Mouse (Mus musculus): ENCODE results near the gene Pcdh18. TPM values are rescaled to one million over a fixed set of nuclear protein-coding genes. Genes with fewer than 3 reads are reported as not detected.

Pcdh18 gene
- polyA plus RNA-seq, 1 experiment from 2014 or later = 26.5 TPM

- H3K4me1 ChIP-seq (replicated peaks) = peaks cover 48% of the 10 kb centered on the region
- 59% methylated on average over 8 of the region's 8 CpGs for WGBS
- H3K27ac ChIP-seq (replicated peaks) = no peak overlapping the region
- H3K9ac ChIP-seq = no peak overlapping the region
- H3K36me3 ChIP-seq = peaks cover 15% of the 10 kb centered on the region
- no peak overlapping the region for H3K4me2 ChIP-seq
- H3K27me3 ChIP-seq = no peaks in the 10 kb centered on the region
- H3K4me3 ChIP-seq = no peak overlapping the region
- H3K9me3 ChIP-seq = no peaks in the 10 kb centered on the region
- ATAC-seq (ENCODE audit: low FRiP score, low read depth) = no peak
Measured at GRCm38 (mm10) chr3:49749491-49750284, 7.4 kb downstream of the Pcdh18 start.

GRCm38 (mm10) chr3:49748054-49748453 lies 9.1 kb downstream of the Pcdh18 start:
- H3K36me3 ChIP-seq = peaks cover 19% of the 10 kb centered on the region
- ATAC-seq (ENCODE audit: low FRiP score, low read depth) = no peak
- WGBS = 96% methylated on average over 1 of the region's 1 CpGs
- H3K4me2 ChIP-seq = no peak overlapping the region
- peaks cover 35% of the 10 kb centered on the region for H3K4me1 ChIP-seq (replicated peaks)
- H3K4me3 ChIP-seq = no peak overlapping the region
- no peak overlapping the region for H3K9ac ChIP-seq
- no peaks in the 10 kb centered on the region for H3K27me3 ChIP-seq
- H3K27ac ChIP-seq (replicated peaks) = no peak overlapping the region
- H3K9me3 ChIP-seq = no peaks in the 10 kb centered on the region

- 82% methylated on average over 2 of the region's 2 CpGs for WGBS
- Histone ChIP-seq H3K9me3 (no peaks in the 10 kb centered on the region), H3K4me1 (replicated peaks) (no peaks in the 10 kb centered on the region), H3K36me3 (no peaks in the 10 kb centered on the region), H3K27me3 (no peaks in the 10 kb centered on the region), H3K27ac (replicated peaks) (no peak overlapping the region), H3K4me3 (no peak overlapping the region), H3K9ac (no peak overlapping the region), H3K4me2 (no peak overlapping the region)
- ATAC-seq (ENCODE audit: low FRiP score, low read depth) = no peak
Measured at GRCm38 (mm10) chr3:49739061-49739460, 18.1 kb downstream of the Pcdh18 start.

- no peaks in the 10 kb centered on the region for H3K36me3 ChIP-seq
- H3K27ac ChIP-seq (replicated peaks) = no peak overlapping the region
- no peak overlapping the region for H3K4me3 ChIP-seq
- ATAC-seq (ENCODE audit: low FRiP score, low read depth) = no peak
- no peaks in the 10 kb centered on the region for H3K9me3 ChIP-seq
- H3K4me1 ChIP-seq (replicated peaks) = no peaks in the 10 kb centered on the region
- no peak overlapping the region for H3K4me2 ChIP-seq
- no peak overlapping the region for H3K9ac ChIP-seq
- H3K27me3 ChIP-seq = no peaks in the 10 kb centered on the region
Measured at GRCm38 (mm10) chr3:49738531-49738930, 18.6 kb downstream of the Pcdh18 start.

- H3K4me2 ChIP-seq = no peak overlapping the region
- ATAC-seq (ENCODE audit: low FRiP score, low read depth) = no peak
- no peaks in the 10 kb centered on the region for H3K27me3 ChIP-seq
- H3K27ac ChIP-seq (replicated peaks) = no peak overlapping the region
- H3K9ac ChIP-seq = no peak overlapping the region
- H3K4me3 ChIP-seq = no peak overlapping the region
- WGBS = 26% methylated on average over 2 of the region's 2 CpGs
- no peaks in the 10 kb centered on the region for H3K9me3 ChIP-seq
- H3K36me3 ChIP-seq = no peaks in the 10 kb centered on the region
- no peaks in the 10 kb centered on the region for H3K4me1 ChIP-seq (replicated peaks)
Measured at GRCm38 (mm10) chr3:49706503-49706902, 50.6 kb downstream of the Pcdh18 start.

- H3K4me1 ChIP-seq (replicated peaks) = no peaks in the 10 kb centered on the region
- no peaks in the 10 kb centered on the region for H3K9me3 ChIP-seq
- no peaks in the 10 kb centered on the region for H3K36me3 ChIP-seq
- ATAC-seq (ENCODE audit: low FRiP score, low read depth) = no peak
- H3K4me2 ChIP-seq = no peak overlapping the region
- H3K27ac ChIP-seq (replicated peaks) = no peak overlapping the region
- no peak overlapping the region for H3K4me3 ChIP-seq
- 7% methylated on average over 2 of the region's 2 CpGs for WGBS
- H3K27me3 ChIP-seq = no peaks in the 10 kb centered on the region
- no peak overlapping the region for H3K9ac ChIP-seq
Measured at GRCm38 (mm10) chr3:49699951-49700350, 57.2 kb downstream of the Pcdh18 start.

Data from hindbrain, embryonic 15.5 days (tissue).